Mouse (Mus musculus): ENCODE measurements around the gene Sptbn4.

The Sptbn4 gene

DNA sequence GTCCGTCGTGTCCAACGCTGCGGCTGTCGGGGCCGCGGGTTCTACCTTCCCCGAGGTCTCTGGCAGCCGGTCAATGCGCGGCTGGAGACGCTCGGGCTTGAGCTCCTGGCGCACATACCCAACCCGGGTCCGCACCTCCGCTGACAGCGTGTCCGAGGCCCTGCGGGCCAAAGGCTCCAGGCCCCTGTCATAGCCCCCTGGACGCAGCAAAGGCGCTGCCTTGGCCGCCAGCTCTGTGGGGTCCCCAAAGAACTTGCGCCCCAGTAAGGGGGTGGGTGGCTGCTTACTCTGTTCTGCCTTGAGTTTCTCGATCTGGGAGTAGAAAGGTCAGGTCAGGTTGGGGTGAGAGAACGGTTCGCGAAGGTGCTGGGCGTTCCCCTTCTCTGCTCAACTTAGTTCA lies 83.1 kb downstream of the Sptbn4 start:
- CTCF ChIA-PET, result interaction anchor here in 2 of 4 experiments (0.7 to 1.5 kb wide), 5 partner anchors 14 to 62 kb away, joined by 3 to 8 read pairs (median 5); no protein-coding TSS in a partner anchor
- POLR2A ChIA-PET, result interaction anchor here in 3 of 4 experiments (0.5 to 8.0 kb wide), 23 partner anchors 10 to 704 kb away, joined by 3 to 74 read pairs (median 4); partner anchors contain the start of gene Sertad1 (in 1 of the 3)

DNA sequence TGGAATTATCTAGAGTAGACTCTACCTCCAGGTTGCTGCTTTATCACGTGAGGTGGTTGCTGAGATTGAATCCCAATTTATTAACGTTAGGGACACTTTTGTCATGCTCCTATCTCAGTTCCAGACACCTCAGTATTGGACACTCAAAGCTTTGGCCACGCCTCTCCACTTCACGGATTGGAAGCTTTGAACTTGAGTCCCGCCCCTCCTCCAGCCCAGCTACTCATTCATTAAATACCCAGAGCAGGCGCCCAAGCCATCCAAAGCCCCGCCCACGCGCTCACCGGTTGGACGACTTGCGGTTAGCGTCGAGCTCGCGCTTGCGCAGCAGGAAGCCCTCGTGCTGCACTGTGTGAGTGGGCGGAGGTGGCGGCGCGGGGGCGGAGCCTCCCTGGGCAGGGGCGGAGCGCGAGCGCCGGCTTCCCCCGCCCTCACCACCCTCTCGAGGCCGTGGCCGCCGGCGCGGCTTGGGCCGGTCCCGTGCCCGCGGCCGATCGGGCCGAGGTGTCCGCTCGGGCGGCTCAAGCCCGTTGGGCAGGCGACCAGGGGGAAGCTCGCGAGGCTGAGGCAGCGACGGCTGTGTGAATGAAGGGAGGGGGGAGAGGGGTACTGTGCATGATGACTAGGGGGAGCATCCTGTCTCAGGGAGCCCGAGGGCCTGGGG lies 86.1 kb downstream of the Sptbn4 start:
- POLR2A ChIA-PET, result interaction anchor here (0.5 to 8.6 kb wide), 66 partner anchors 9 to 1331 kb away, joined by 3 to 97 read pairs (median 5); partner anchors contain the start of genes Coq8b (in 2 of the 4), BC024978 (in 1 of the 4), Fbxo27 (in 1 of the 4) and Rab4b (in 1 of the 4)
- CTCF ChIA-PET, result interaction anchor here in 3 of 4 experiments (0.5 to 2.3 kb wide), 32 partner anchors 11 to 329 kb away, joined by 3 to 20 read pairs (median 4); partner anchors contain the start of genes Blvrb (in 1 of the 3) and Sptbn4 (in 1 of the 3)

DNA sequence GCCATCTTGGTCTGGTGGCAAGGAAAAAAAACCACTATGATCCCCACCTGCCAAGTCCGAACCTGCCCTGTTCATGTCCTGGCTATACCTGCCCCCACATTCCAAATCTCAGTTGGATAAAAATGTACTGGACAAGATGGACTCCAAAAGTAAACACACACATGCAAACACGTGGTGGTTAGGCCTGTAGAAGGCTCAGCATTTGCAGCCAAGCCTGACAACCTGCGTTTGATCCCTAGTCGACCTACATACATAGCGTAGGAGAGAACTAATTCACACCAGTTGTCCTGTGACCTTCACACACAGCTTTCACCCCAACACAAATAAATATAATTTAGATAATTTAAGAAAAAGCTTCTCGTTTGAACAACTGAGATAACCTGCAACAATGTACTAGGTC lies 86.7 kb downstream of the Sptbn4 start:
- ChIA-PET POLR2A (interaction anchor here (0.5 to 8.6 kb wide), 79 partner anchors 8 to 1778 kb away, joined by 3 to 97 read pairs (median 5); partner anchors contain the start of genes Coq8b (in 2 of the 4), BC024978 (in 1 of the 4), Fbxo27 (in 1 of the 4) and Ltbp4 (in 1 of the 4)), CTCF (interaction anchor here in 3 of 4 experiments (0.5 to 2.4 kb wide), 35 partner anchors 11 to 314 kb away, joined by 3 to 20 read pairs (median 4); partner anchors contain the start of genes Blvrb (in 1 of the 3) and Sptbn4 (in 1 of the 3))

DNA sequence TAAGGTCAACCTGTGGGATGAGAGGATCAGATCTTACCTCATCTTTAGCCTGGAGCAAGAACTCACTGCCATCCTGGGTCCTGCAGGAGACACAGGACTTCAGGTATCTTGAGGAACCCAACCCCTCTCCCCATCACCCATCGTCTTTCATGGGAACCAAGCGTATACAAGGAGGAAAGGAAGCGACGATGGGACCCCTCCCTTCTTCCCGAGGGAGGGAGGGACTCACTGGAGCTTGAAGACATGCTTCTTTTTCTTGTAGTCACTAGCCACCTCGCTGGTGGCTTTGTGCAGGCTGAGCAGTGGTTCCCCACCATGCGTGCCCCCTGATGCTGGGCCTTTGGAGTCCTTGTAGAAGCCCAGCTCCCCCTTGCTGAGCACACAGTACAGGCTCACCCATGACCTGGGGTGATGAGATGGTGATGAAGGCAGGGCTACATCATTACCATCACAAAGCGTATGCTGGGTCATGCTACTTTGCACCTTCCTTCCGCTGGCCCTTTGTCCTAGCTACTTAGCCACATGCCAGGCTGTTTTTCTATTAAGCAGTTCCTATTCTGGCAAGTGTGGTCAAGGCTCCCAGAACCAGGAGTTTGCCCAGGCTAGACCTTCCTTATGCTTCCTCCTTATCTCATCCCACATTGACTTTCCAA lies 87.7 kb downstream of the Sptbn4 start:
- CTCF ChIA-PET, result interaction anchor here (0.6 to 2.4 kb wide), 23 partner anchors 8 to 836 kb away, joined by 3 to 20 read pairs (median 4); no protein-coding TSS in a partner anchor

DNA sequence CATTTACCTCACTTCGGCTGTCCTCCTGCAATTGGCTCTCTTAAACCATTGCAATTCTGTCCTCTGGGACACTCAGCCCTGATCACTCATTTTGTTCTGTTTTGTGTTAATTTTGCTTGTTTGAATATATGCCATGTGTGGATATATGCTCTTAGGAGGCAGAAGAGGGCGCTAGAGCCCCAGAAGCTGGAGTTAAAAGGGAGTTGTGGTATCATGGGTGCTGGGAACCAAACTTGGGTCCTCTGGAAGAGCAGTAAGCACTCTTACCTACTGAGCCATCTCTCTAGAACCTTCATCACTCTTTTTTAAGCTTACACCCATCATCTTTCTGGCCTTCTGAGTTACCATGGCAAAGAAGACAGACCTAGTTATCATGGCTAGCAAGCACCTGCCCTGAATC lies 88.3 kb downstream of the Sptbn4 start:
- POLR2A ChIA-PET, result interaction anchor here (0.6 to 8.6 kb wide), 41 partner anchors 9 to 247 kb away, joined by 3 to 97 read pairs (median 5); partner anchors contain the start of genes Sertad1 (in 2 of the 4), Ltbp4 (in 1 of the 4) and Snrpa (in 1 of the 4)
- CTCF ChIA-PET, result interaction anchor here (0.6 to 2.4 kb wide), 20 partner anchors 9 to 742 kb away, joined by 3 to 11 read pairs (median 4); no protein-coding TSS in a partner anchor

More for the DNA sequence above, 87.7 kb downstream of the Sptbn4 start:
- POLR2A ChIA-PET, result interaction anchor here (0.6 to 8.6 kb wide), 60 partner anchors 8 to 247 kb away, joined by 3 to 97 read pairs (median 4); partner anchors contain the start of genes Sertad1 (in 2 of the 4), Ltbp4 (in 1 of the 4), Rab4b (in 1 of the 4) and Snrpa (in 1 of the 4)

DNA sequence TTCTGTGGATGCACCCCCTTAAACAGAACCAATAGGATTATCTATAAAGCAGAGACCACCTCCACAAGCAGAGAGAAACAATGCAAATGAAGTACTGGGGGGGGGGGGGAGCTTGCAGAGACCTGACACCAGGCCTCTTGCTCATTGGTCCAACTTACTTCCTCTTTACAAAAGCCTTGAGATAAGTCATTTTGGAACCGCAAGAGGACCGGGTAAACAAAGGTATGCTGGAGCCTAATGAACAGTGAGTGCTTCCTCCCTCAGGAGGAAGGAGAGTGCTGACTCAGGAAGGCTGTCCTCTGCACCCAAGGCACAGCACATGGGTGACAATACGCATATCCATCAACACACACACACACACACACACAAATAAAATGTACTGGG lies 89.9 kb downstream of the Sptbn4 start:
- POLR2A ChIA-PET, result interaction anchor here in 3 of 4 experiments (0.5 to 8.6 kb wide), 18 partner anchors 9 to 944 kb away, joined by 3 to 97 read pairs (median 6); partner anchors contain the start of gene Ltbp4 (in 1 of the 3)
- CTCF ChIA-PET, result interaction anchor here in 3 of 4 experiments (0.6 to 2.4 kb wide), 10 partner anchors 10 to 1675 kb away, joined by 3 to 7 read pairs (median 5); no protein-coding TSS in a partner anchor

DNA sequence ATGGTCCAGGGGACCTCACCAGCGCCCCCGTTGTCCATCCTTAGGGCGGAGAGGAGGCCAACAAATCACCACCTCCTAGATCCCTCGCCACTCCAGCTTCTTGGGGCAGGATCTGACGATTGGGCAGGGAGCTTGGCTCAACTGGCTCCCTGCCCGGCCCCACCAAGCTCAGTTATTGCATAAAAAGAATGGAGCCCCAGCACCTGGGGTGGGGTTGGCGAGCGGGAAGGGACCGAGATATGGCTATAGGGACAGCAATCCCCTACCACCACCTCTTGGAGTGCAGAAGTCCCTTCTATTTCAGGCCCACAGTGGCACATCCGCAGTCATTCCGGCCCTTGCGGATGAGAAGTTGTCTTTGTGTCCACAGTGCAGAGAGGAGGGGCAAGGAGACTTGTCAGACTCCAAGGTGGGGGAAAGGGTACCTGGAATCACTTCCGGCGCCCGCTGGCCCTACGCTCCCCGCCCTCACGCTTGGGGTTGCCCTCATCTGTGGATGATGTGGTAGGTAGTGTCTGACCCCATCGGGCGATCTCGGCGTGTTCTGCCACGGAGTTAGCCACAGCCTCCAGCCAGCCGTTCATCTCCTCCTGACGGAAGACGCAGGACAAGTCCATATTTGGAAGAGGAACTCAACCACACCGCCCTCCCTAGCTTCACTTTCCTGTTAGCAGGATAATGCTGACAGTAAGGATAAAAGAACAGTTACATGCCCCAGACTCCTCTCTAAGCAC lies 90.5 kb downstream of the Sptbn4 start, which contains the start of gene Gm20479:
Gene Gm20479 (minus strand): TSS at position 559 of the 734 bp plus-strand sequence.
- ChIA-PET POLR2A (interaction anchor here (0.5 to 8.6 kb wide), 34 partner anchors 9 to 945 kb away, joined by 3 to 97 read pairs (median 5); partner anchors contain the start of genes BC024978 (in 2 of the 4), Snrpa (in 2 of the 4), Egln2 (in 1 of the 4) and Ltbp4 (in 1 of the 4)), CTCF (interaction anchor here (0.6 to 2.4 kb wide), 18 partner anchors 10 to 1675 kb away, joined by 3 to 7 read pairs (median 4); no protein-coding TSS in a partner anchor)

DNA sequence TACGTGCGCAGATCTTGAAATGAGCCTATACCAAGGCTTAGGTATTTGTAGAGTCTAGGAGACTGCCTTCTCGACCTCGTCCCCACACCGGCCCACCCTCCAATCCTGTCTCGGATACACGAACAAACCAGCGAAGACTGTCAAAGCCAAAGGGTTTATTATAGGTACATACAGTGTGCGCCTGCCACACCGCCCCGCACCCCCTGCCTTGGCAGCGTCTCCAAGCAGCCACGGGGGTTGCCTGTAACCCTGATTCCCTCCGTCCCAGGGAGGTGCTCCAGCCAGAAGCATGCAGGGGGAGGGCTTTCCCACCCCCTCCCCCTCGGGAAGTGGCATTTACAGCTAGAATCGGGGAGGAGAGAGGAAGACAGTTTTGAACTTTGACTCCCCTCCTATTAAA lies 91.2 kb downstream of the Sptbn4 start:
- CTCF ChIA-PET, result interaction anchor here (0.5 to 2.4 kb wide), 45 partner anchors 9 to 940 kb away, joined by 3 to 12 read pairs (median 4); partner anchors contain the start of gene Zfp60 (in 1 of the 4)
- POLR2A ChIA-PET, result interaction anchor here (0.5 to 8.6 kb wide), 67 partner anchors 10 to 1215 kb away, joined by 3 to 97 read pairs (median 4); partner anchors contain the start of genes BC024978 (in 2 of the 4), Sertad1 (in 2 of the 4), Snrpa (in 2 of the 4) and Egln2 (in 1 of the 4)

DNA sequence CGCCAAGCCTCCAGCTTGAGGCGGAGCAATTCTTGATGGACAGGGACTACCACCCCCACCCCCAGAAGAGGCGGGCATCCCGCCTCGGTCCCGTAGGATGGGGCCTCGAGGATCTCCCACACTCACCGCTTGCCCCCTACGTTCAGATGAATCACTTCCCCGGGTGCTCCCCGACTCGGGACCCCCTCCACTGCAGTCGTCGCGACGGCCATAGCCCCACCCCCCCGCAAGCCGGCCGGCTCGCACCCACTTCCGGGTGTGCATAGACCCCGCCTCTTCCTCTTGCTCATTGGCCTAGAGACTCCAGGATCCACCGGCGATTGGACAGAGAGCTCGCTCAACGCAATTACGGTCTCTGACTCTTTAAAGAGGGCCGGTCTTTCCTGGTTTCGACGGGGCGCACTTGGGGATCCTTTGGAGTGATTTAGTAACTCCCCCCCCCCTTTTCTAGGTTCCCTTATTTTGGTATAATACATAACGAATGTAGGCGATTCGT lies 91.7 kb downstream of the Sptbn4 start, which contains the start of gene Shkbp1:
Gene Shkbp1 (minus strand): TSS at position 275 of the 496 bp plus-strand sequence.
- CTCF ChIA-PET, result interaction anchor here (0.5 to 2.4 kb wide), 43 partner anchors 8 to 940 kb away, joined by 3 to 12 read pairs (median 4); partner anchors contain the start of gene Zfp60 (in 1 of the 4)

DNA sequence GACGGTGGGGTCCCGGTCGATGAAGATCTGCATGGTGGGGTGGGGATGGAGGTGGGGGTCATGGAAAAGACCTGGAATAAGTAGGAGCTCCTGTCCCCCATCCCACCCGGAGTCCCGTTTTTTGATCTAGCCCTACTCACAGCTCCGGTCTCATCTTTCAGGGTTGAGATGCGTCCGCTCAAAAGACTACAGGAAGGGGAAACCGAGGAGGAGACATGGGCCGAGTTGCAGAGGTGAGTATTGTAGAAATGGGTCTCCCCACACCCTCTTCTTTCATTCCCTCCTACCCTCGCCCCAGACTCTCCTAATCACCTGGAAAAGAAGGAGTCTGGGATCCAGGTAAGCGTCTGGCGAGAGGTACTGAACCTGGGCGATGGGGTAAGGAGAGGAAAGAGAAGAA lies 92.2 kb downstream of the Sptbn4 start:
- CTCF ChIA-PET, result interaction anchor here (0.7 to 2.4 kb wide), 31 partner anchors 8 to 376 kb away, joined by 3 to 9 read pairs (median 4); partner anchors contain the start of gene Zfp60 (in 1 of the 4)
- POLR2A ChIA-PET, result interaction anchor here (0.7 to 8.6 kb wide), 45 partner anchors 9 to 293 kb away, joined by 3 to 97 read pairs (median 6); partner anchors contain the start of genes BC024978 (in 2 of the 4), Sertad1 (in 2 of the 4), Snrpa (in 2 of the 4) and Coq8b (in 1 of the 4)

More for the DNA sequence above, 91.7 kb downstream of the Sptbn4 start, which contains the start of gene Shkbp1:
- POLR2A ChIA-PET, result interaction anchor here (0.5 to 8.6 kb wide), 69 partner anchors 9 to 1215 kb away, joined by 3 to 97 read pairs (median 4); partner anchors contain the start of genes BC024978 (in 2 of the 4), Sertad1 (in 2 of the 4), Snrpa (in 2 of the 4) and Coq8b (in 1 of the 4)

DNA sequence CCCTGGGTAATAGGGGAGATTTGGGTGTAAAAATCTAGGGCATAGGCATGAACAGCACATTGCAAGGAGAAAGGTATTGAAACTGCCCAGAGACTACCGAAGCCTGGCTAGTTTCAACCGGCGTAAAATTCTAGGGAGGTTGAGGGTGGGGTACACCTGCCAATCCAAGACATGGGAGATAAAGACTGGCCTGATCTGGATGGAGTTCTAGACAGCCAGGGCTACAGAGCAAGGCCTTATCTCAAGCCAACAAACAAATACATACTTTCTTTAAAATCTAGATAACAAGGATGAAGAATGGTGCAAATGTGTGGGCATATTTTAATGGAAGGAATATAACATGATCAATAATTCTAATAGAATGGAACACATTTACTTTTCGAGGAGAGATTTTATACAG lies 92.7 kb downstream of the Sptbn4 start:
- ChIA-PET POLR2A (interaction anchor here (0.5 to 8.6 kb wide), 28 partner anchors 9 to 378 kb away, joined by 3 to 97 read pairs (median 5); partner anchors contain the start of genes BC024978 (in 1 of the 4), Coq8b (in 1 of the 4), Ltbp4 (in 1 of the 4) and Numbl (in 1 of the 4)), CTCF (interaction anchor here in 3 of 4 experiments (0.5 to 2.0 kb wide), 13 partner anchors 11 to 736 kb away, joined by 3 to 8 read pairs (median 4); no protein-coding TSS in a partner anchor)

DNA sequence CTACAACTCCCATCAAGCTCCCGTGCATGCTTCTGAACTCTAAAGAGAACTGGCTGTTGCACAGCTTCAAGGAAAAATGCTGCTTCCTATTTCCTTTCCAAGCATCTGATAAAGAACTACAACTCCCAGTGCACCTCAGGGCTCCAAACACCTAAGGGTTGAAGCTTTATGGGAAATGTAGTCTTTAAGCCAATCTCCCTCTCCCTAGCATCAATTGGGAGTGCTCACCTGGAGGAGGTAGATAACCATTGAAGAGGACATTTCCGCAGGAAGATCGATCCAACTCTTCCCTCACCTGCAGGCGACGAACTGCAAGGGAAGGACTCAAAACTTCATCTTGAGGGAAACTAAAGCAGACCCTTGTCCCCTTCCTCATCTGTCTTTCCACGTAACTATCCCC lies 93.3 kb downstream of the Sptbn4 start:
- POLR2A ChIA-PET, result interaction anchor here in 3 of 4 experiments (0.6 to 8.6 kb wide), 28 partner anchors 9 to 1605 kb away, joined by 3 to 97 read pairs (median 4); partner anchors contain the start of genes Coq8b (in 1 of the 3), Ltbp4 (in 1 of the 3), Numbl (in 1 of the 3) and Sertad1 (in 1 of the 3)
- CTCF ChIA-PET, result interaction anchor here in 3 of 4 experiments (0.5 to 2.0 kb wide), 17 partner anchors 10 to 736 kb away, joined by 3 to 8 read pairs (median 3); partner anchors contain the start of genes Coq8b (in 1 of the 3) and Zfp607b (in 1 of the 3)

DNA sequence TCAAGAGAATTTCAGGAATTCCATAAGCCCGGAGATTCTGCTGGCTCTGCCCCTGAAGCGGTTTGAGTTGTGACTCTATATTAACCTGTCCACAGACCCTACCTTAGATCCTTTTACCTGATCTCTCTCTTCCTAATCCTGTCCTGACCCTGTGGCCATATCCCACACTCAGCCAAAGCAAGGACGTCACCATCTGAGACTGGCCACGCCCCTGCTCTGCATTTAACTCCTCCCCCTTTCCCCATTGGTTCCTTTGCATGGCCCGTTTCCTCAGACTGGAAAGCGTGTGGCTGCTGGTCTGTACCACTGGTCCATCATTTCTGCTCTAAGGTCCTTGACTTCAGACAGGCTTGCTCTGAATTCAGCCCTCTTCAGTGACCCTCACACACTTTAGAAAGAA lies 102.0 kb downstream of the Sptbn4 start:
- POLR2A ChIA-PET, result interaction anchor here in 1 of 4 experiments (2.9 kb wide), 1 partner anchor 11 kb away, joined by 14 read pairs; the partner anchor contains the start of genes Gm20479 and Shkbp1
- CTCF ChIA-PET, result no interaction called here

DNA sequence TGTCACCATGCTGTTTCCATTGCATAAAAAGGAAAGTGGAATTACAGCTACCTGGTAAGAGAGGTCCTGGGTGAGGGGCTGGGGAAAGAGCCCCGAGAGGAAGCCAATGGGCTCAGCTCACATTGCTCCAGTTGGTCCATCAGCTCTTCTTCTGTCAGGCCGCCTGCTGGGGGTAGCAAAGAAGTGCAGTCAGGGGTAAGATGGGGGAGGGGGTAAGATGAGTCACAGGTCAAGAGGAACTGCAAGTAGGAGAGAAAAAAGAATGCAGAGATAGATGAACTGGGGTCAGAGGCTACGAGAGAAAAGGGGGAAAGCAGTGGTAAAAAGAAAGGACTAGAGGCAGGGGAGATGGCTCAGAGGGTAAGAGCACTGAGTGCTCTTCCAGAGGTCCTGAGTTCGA lies 104.9 kb downstream of the Sptbn4 start:
- ChIA-PET POLR2A (interaction anchor here (0.6 to 2.3 kb wide), 27 partner anchors 8 to 91 kb away, joined by 3 to 11 read pairs (median 3); partner anchors contain the start of genes Gm20479 (in 1 of the 4) and Shkbp1 (in 1 of the 4)), CTCF (interaction anchor here (0.5 to 2.2 kb wide), 39 partner anchors 9 to 208 kb away, joined by 3 to 28 read pairs (median 4); partner anchors contain the start of genes Gm20479 (in 1 of the 4) and Shkbp1 (in 1 of the 4))

DNA sequence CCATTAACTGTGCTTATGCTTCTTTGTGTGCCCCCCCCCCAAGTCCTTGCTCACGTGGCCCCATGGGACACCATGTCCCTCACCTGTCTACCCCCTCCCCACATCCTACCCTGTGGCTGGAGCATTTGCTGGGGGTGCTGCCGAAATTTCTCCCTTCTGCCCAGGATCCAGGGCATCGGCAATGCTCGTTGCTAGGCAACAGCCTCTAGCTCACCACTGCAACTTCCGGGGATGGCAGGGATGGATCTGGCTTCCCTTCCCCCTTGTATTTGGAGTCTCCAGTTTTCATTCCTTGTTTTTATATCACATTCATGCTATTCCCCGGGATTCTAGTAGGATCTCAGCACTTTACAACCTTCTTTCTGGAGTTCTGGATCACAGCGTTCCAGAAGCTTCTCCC lies 108.0 kb downstream of the Sptbn4 start:
- CTCF ChIA-PET, result no interaction called here
- POLR2A ChIA-PET, result interaction anchor here in 2 of 4 experiments (1.2 to 3.4 kb wide), 8 partner anchors 8 to 59 kb away, joined by 3 to 25 read pairs (median 5); partner anchors contain the start of genes Gm20479 (in 1 of the 2) and Shkbp1 (in 1 of the 2)
